Mouse (Mus musculus) limb, embryonic 15.5 days (tissue): ENCODE results near the gene Ankrd65. TPM values are rescaled to one million over a fixed set of nuclear protein-coding genes. Genes with fewer than 3 reads are reported as not detected.
A peak's percentile ranks its signal among the peaks of the same experiment; 100 is the strongest.

Experiments used
- ATAC-seq: fragments of 200-750 bp; cut with Nextera tagmentation; 2 replicates; pipeline ENCODE4 v1.8.0; 2017; ENCODE audit warnings: low read depth, moderate TSS enrichment; ENCODE audit not compliant: insufficient number of reproducible peaks, low FRiP score, low TSS enrichment
- H3K27ac ChIP-seq: fragments of 300-500 bp; sonication (generic); 2 replicates; pipeline ENCODE4 v1.5.1; 2015; ENCODE audit warnings: moderate library complexity, mild to moderate bottlenecking, inconsistent platforms
- H3K27me3 ChIP-seq: fragments of 300-500 bp; sonication (generic); 2 replicates; pipeline ENCODE4 v1.6.1; 2015; ENCODE audit warnings: inconsistent platforms
- H3K36me3 ChIP-seq: fragments of 300-500 bp; sonication (generic); 2 replicates; pipeline ENCODE4 v1.6.1; 2015; ENCODE audit warnings: inconsistent platforms
- H3K4me1 ChIP-seq: fragments of 300-500 bp; sonication (generic); 2 replicates; pipeline ENCODE4 v1.6.1; 2015; ENCODE audit warnings: inconsistent platforms
- H3K4me2 ChIP-seq: fragments of 300-500 bp; sonication (generic); 2 replicates; pipeline ENCODE4 v1.6.1; 2015; ENCODE audit warnings: mild to moderate bottlenecking, inconsistent platforms
- H3K4me3 ChIP-seq: fragments of 300-500 bp; sonication (generic); 2 replicates; pipeline ENCODE4 v1.5.1; 2015; ENCODE audit warnings: mild to moderate bottlenecking, inconsistent platforms
- H3K9ac ChIP-seq: fragments of 300-500 bp; sonication (generic); 2 replicates; pipeline ENCODE4 v1.6.1; 2015; ENCODE audit warnings: inconsistent platforms
- H3K9me3 ChIP-seq: fragments of 300-500 bp; sonication (generic); 2 replicates; pipeline ENCODE4 v1.6.1; 2016; ENCODE audit warnings: inconsistent platforms
- WGBS: fragments of 180-500 bp; shearing (Covaris S2); methylation state at CpG from one replicate; pipeline ENCODE4 v1.1.7; 2015; 5-methylcytosine and 5-hydroxymethylcytosine counted together
- polyA plus RNA-seq: library from polyadenylated mRNA; unstranded; fragments of >200 nt; fragmentation: Nextera tagmentation; extraction: Ambion mirVana; gene quantifications from 2 replicates; pipeline ENCODE4 v1.2.1, GENCODE M21; 2015

The Ankrd65 gene
- polyA plus RNA-seq, 1 experiment from 2014 or later = not detected

DNA sequence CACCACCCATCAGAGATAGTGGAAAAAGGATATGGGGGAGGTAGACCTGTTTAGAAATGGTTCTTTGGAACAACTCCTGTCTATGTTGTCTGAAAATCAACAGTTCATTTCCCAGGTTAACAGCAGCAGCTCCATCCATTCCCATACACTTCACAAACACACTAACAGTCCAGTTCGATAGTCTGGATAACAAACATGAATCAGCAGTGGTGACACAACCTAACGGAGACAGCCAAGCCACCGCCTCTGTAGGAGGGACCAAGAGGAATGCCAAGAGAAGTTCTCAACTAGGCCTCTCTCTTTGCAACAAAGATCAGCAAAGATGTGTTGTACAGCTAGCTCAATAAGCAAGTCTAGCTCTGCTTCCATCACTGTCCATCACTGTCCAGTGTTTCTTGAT lies 27.9 kb upstream of the Ankrd65 start:
- 81% methylated on average over 3 of the region's 3 CpGs for WGBS
- ATAC-seq = no peak

DNA sequence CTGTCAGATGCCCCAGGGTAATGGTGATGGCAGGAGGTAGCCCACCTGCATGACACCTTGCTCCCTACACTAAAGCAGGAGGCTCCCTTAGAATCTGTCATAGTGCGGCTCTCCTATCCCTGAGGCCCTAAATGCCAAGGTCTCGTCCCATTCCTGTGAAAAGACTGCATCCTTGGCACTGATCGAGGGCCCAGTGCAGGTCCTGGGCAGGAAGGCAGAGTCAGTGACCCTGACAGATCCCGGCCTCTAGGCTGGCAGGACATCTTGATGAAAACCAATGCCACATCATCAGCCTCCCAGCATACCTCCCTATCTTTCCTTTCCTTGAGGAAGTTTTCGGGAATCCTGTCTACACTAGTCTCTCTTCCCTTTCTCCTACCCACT lies 20.8 kb upstream of the Ankrd65 start:
- Histone ChIP-seq H3K27ac (peak overlapping the region; percentile 79; the same call in 1 of the 2 replicates), H3K9ac (peak overlapping the region; percentile 69), H3K9me3 (no peaks in the 10 kb centered on the region), H3K4me2 (peak overlapping the region; percentile 80), H3K36me3 (no peaks in the 10 kb centered on the region), H3K4me1 (peaks cover 33% of the 10 kb centered on the region), H3K27me3 (0 out of 2 replicates have a peak, but pooled peaks cover 6% of the 10 kb centered on the region), H3K4me3 (peak overlapping the region; percentile 53)
- WGBS = 54% methylated on average over 5 of the region's 5 CpGs
- ATAC-seq = no peak

More for the DNA sequence above, 27.9 kb upstream of the Ankrd65 start:
- 0 out of 2 replicates have a peak, but pooled peaks cover 6% of the 10 kb centered on the region for H3K36me3 ChIP-seq
- no peaks in the 10 kb centered on the region for H3K27me3 ChIP-seq
- H3K9ac ChIP-seq = no peak overlapping the region
- peaks cover 29% of the 10 kb centered on the region for H3K4me1 ChIP-seq
- no peak overlapping the region for H3K4me2 ChIP-seq
- H3K4me3 ChIP-seq = no peak overlapping the region
- H3K27ac ChIP-seq = no peak overlapping the region
- no peaks in the 10 kb centered on the region for H3K9me3 ChIP-seq

DNA sequence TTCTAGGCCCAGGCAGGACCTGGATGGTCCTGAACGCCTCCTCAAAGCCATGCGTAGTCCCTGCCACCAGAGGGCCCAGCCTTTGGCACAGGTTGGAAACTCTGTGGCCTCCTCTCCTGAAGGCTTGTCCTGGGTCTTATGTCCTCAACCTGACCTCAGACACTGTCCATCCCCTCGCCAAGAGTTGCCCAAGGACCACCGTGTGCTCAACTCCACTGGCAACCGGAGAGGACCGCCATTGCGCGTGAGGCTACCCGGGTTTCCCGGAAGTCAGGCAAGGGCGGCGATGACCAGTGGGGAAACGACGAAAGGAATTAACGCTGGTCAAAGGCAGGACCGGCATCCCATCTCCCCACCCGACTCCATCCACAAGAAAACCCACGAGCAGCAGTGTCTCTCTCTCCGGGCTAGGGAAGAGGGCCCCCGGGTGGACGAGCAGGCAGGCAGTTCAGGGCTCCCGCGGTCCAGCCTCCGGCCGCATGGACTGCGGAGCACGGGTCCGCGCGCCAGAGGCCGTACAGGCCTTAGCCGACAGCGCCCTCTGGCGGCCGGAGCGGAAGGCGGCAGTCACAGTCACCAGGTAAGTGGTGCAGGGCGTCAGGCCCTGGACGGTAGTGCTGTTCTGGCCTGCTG lies 20.2 kb upstream of the Ankrd65 start:
- H3K4me1 ChIP-seq = peaks cover 37% of the 10 kb centered on the region
- peak; percentile 77 for ATAC-seq
- H3K27me3 ChIP-seq = 0 out of 2 replicates have a peak, but pooled peaks cover 6% of the 10 kb centered on the region
- no peaks in the 10 kb centered on the region for H3K36me3 ChIP-seq
- no peaks in the 10 kb centered on the region for H3K9me3 ChIP-seq
- peak overlapping the region; percentile 80 for H3K4me2 ChIP-seq
- peak overlapping the region; percentile 69 for H3K9ac ChIP-seq
- WGBS = under 1% methylated on average over 39 of the region's 39 CpGs
- H3K27ac ChIP-seq = peak overlapping the region; percentile 79
- H3K4me3 ChIP-seq = peak overlapping the region; percentile 53

DNA sequence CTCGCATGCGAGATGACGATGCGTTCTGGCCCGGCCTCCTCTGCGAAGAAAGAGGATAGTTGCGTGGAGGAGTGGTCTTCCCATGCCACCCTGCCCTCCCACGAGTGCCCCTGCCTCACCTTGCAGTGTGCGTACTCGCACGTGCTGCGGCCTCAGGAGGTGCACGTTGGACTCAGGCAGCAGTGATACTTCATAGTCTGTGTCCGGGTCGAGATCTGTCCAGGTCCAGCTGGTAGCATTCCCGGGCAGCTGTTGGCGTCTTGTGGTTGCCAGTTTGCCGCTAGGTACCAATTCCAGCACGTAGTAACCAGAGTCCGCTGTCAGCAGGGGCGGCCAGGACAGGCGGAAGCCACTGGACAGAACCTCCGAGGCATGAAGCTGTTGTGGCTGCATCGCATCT lies 19.6 kb upstream of the Ankrd65 start:
- peaks cover 44% of the 10 kb centered on the region for H3K4me1 ChIP-seq
- no peaks in the 10 kb centered on the region for H3K36me3 ChIP-seq
- WGBS = 37% methylated on average over 24 of the region's 24 CpGs
- H3K27ac ChIP-seq = 0 out of 2 replicates have a peak overlapping the region, but pooled peaks have one; percentile 79
- H3K9me3 ChIP-seq = no peaks in the 10 kb centered on the region
- no peak for ATAC-seq
- peak overlapping the region; percentile 69 for H3K9ac ChIP-seq
- 0 out of 2 replicates have a peak, but pooled peaks cover 6% of the 10 kb centered on the region for H3K27me3 ChIP-seq
- H3K4me3 ChIP-seq = peak overlapping the region; percentile 53
- peak overlapping the region; percentile 80 for H3K4me2 ChIP-seq

DNA sequence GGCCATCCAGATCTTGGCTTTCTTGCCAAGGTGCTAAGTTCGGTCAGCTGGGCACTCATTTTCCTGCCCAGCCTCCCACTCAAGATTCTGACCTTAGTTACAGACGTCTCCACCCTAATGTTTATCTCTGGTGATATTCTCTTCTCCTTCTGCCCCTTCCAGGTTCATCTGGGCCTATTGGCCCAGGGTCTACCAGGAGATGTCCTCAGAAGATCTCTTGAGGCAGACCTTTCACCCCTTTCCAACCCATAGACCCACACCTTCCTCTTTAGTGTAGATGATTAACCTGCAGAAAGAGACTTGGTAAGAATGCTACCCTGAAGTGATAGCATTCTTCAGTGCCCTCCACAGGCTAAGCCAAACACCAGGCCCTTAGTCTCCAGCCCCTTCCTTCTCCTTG lies 18.5 kb upstream of the Ankrd65 start:
- Histone ChIP-seq H3K4me3 (no peak overlapping the region), H3K9ac (no peak overlapping the region), H3K9me3 (no peaks in the 10 kb centered on the region), H3K36me3 (no peaks in the 10 kb centered on the region), H3K27ac (no peak overlapping the region), H3K27me3 (0 out of 2 replicates have a peak, but pooled peaks cover 6% of the 10 kb centered on the region), H3K4me2 (no peak overlapping the region), H3K4me1 (peaks cover 51% of the 10 kb centered on the region)
- 81% methylated on average over 2 of the region's 2 CpGs for WGBS
- no peak for ATAC-seq

- 81% methylated on average over 13 of the region's 13 CpGs for WGBS
- no peak overlapping the region for H3K9ac ChIP-seq
- H3K4me2 ChIP-seq = no peak overlapping the region
- ATAC-seq = no peak
- no peak overlapping the region for H3K4me3 ChIP-seq
- no peak overlapping the region for H3K27ac ChIP-seq
- peaks cover 55% of the 10 kb centered on the region for H3K4me1 ChIP-seq
- H3K36me3 ChIP-seq = no peaks in the 10 kb centered on the region
- 0 out of 2 replicates have a peak, but pooled peaks cover 6% of the 10 kb centered on the region for H3K27me3 ChIP-seq
- no peaks in the 10 kb centered on the region for H3K9me3 ChIP-seq
Observed at GRCm38 (mm10) chr4:155772786-155773185, 17.5 kb upstream of the Ankrd65 start.

DNA sequence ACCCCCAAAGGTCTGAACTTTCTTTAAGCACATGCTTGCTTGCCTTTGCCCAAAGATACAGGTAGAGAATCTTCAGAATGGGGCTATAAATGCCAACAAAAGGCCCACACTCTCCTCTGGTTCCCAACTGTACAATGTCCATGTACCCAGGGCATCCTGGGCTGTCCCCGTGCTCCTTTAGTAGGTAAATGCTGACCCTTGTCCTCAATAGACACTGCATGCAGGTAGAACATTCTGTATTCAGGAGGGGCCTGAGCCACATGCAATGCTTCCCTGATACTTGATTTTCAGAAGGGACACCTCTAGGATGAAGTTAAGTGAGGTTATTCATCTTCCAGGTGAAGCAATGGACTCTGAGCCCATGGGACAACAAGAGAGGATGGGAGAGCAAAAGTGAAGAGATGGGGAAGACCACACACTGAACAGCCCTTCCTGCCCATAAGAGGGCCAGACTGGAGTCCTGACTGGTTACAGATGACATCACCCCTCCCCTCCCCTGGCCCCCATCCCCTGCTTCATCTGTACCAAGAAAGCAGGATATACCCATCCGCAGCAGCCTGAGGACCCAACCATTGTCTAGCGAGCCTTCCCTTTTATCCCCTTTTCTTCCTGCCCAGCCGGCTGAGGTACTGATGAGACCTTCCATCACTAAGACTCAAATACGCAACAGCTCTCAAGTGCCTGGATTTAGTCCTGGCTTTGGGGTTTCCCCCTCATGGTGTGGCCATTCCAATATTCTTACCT lies 16.7 kb upstream of the Ankrd65 start:
- H3K4me1 ChIP-seq = peaks cover 55% of the 10 kb centered on the region
- 0 out of 2 replicates have a peak, but pooled peaks cover 6% of the 10 kb centered on the region for H3K27me3 ChIP-seq
- H3K9ac ChIP-seq = 0 out of 2 replicates have a peak overlapping the region, but pooled peaks have one; percentile 26
- no peaks in the 10 kb centered on the region for H3K36me3 ChIP-seq
- H3K4me2 ChIP-seq = peak overlapping the region; percentile 85
- WGBS = 34% methylated on average over 5 of the region's 5 CpGs
- no peaks in the 10 kb centered on the region for H3K9me3 ChIP-seq
- no peak overlapping the region for H3K27ac ChIP-seq
- no peak for ATAC-seq
- H3K4me3 ChIP-seq = peak overlapping the region; percentile 47

GRCm38 (mm10) chr4:155774280-155774754 lies 15.9 kb upstream of the Ankrd65 start, which contains the start of gene Vwa1:
Gene Vwa1, minus strand, starts transcription at chr4:155774698.
- H3K9ac ChIP-seq = 0 out of 2 replicates have a peak within 1 kb of the TSS, but pooled peaks have one; percentile 26
- H3K36me3 ChIP-seq = no peaks in the 10 kb centered on the region
- peak; percentile 78 for ATAC-seq
- under 1% methylated on average over 35 of the region's 35 CpGs for WGBS
- no peaks in the 10 kb centered on the region for H3K9me3 ChIP-seq
- peaks cover 52% of the 10 kb centered on the region for H3K4me1 ChIP-seq
- 0 out of 2 replicates have a peak, but pooled peaks cover 6% of the 10 kb centered on the region for H3K27me3 ChIP-seq
- H3K4me2 ChIP-seq = peak within 1 kb of the TSS; percentile 85
- H3K27ac ChIP-seq = peak within 1 kb of the TSS; percentile 73
- peak within 1 kb of the TSS; percentile 47 for H3K4me3 ChIP-seq

- Histone ChIP-seq H3K27ac (peak overlapping the region; percentile 73), H3K9ac (no peak overlapping the region), H3K4me2 (peak overlapping the region; percentile 85), H3K9me3 (no peaks in the 10 kb centered on the region), H3K27me3 (0 out of 2 replicates have a peak, but pooled peaks cover 6% of the 10 kb centered on the region), H3K4me1 (peaks cover 45% of the 10 kb centered on the region), H3K36me3 (no peaks in the 10 kb centered on the region), H3K4me3 (peak overlapping the region; percentile 47; the same call in 1 of the 2 replicates)
- WGBS = 33% methylated on average over 9 of the region's 9 CpGs
- peak; percentile 2; the same call in 1 of the 2 replicates for ATAC-seq
Observed at GRCm38 (mm10) chr4:155774971-155775740, 15.1 kb upstream of the Ankrd65 start.

- no peak overlapping the region for H3K9ac ChIP-seq
Observed at GRCm38 (mm10) chr4:155775855-155776254, 14.4 kb upstream of the Ankrd65 start.

GRCm38 (mm10) chr4:155776704-155777335 lies 13.4 kb upstream of the Ankrd65 start:
- Histone ChIP-seq H3K4me3 (no peak overlapping the region), H3K36me3 (no peaks in the 10 kb centered on the region), H3K27ac (no peak overlapping the region), H3K27me3 (0 out of 2 replicates have a peak, but pooled peaks cover 6% of the 10 kb centered on the region), H3K4me1 (peaks cover 37% of the 10 kb centered on the region), H3K4me2 (no peak overlapping the region), H3K9me3 (no peaks in the 10 kb centered on the region), H3K9ac (no peak overlapping the region)
- WGBS = 62% methylated on average over 2 of the region's 2 CpGs
- no peak for ATAC-seq

More at GRCm38 (mm10) chr4:155775855-155776254, 14.4 kb upstream of the Ankrd65 start:
- peaks cover 39% of the 10 kb centered on the region for H3K4me1 ChIP-seq
- 0 out of 2 replicates have a peak, but pooled peaks cover 6% of the 10 kb centered on the region for H3K27me3 ChIP-seq
- H3K4me2 ChIP-seq = no peak overlapping the region
- peak overlapping the region; percentile 73 for H3K27ac ChIP-seq
- H3K9me3 ChIP-seq = no peaks in the 10 kb centered on the region
- ATAC-seq = no peak
- WGBS = 73% methylated on average over 3 of the region's 3 CpGs
- no peaks in the 10 kb centered on the region for H3K36me3 ChIP-seq
- no peak overlapping the region for H3K4me3 ChIP-seq
